Mouse (Mus musculus) small intestine, adult 2 months (tissue): ENCODE data around the gene Pde4d.

Source experiments
- CTCF ChIP-seq: fragments of 200-500 bp; IDR thresholded peaks from 2 replicates; pipeline ENCODE4 v1.5.1; 2012; ENCODE audit warnings: low read depth, mild to moderate bottlenecking, control low read depth, inconsistent platforms, low read length, moderate library complexity, mixed read lengths; ENCODE audit not compliant: insufficient replicate concordance, insufficient read length; ENCODE audit errors: extremely low read depth
- POLR2A ChIP-seq: fragments of 200-500 bp; IDR thresholded peaks from 2 replicates; pipeline ENCODE4 v1.6.1; 2012; ENCODE audit warnings: low read depth, mild to moderate bottlenecking, control low read depth, inconsistent platforms, low read length, moderate library complexity

DNA sequence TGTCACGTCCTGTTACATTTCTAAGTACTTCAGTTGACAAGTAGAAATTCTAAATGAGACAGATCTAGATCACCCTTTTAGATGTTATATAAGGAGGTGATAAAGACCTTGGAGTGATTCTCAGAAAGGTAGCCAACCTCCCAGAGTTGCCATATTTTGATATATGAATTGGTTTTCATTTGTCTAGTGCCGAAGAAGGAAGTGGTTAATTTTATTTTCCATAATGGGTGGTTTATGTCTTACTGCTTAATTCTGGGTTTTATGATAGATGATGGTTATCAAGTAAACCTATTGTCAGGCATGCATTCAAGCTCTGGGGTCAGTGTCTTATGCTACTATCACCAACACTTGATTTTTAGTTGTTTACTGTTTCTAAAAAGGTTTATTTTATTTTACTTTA lies 1.4 kb downstream of the Pde4d start:
- TF ChIP-seq CTCF (no peak), POLR2A (no peak)
